Mouse (Mus musculus) natural killer cell, adult 2 months (primary cell): Measurements from ENCODE around the gene Tnxb.
A peak's percentile ranks its signal among the peaks of the same experiment; 100 is the strongest.

Experiments
- DNase-seq, 2 experiments: peaks; one replicate each; pipeline ENCODE4 v3.0.0; 2022; ENCODE audit warnings: low spot score in 2 of 2

Tnxb gene

GRCm38 (mm10) chr17:34670235-34670634, at the start of gene Tnxb:
Gene Tnxb (plus strand): TSS chr17:34670535.
- no peak for DNase-seq

- no peak for DNase-seq
These were observed 49.3 kb upstream of the Tnxb start for GRCm38 (mm10) chr17:34621006-34621405.

- DNase-seq, result no peak
These were observed 47.2 kb upstream of the Tnxb start for GRCm38 (mm10) chr17:34623161-34623560.

- no peak for DNase-seq
These were observed 45.4 kb upstream of the Tnxb start for GRCm38 (mm10) chr17:34624981-34625380.

- no peak for DNase-seq
These were observed 44.1 kb upstream of the Tnxb start for GRCm38 (mm10) chr17:34626062-34626772.

- peak in 1 of 2 experiments; percentile 35 for DNase-seq
These were observed 43.6 kb upstream of the Tnxb start for GRCm38 (mm10) chr17:34626773-34627092.

GRCm38 (mm10) chr17:34627093-34627942, 43.0 kb upstream of the Tnxb start:
- peak; percentile 67 to 73 for DNase-seq

- no peak for DNase-seq
These were observed 42.2 kb upstream of the Tnxb start, which contains the start of gene Ppt2 for GRCm38 (mm10) chr17:34627943-34628643. Gene Ppt2 (minus strand): TSS chr17:34628510.

GRCm38 (mm10) chr17:34628644-34628967, 41.7 kb upstream of the Tnxb start:
- no peak for DNase-seq

GRCm38 (mm10) chr17:34629221-34629751, 41.0 kb upstream of the Tnxb start, which contains the start of gene Prrt1:
Gene Prrt1 (plus strand): TSS chr17:34629533.
- no peak for DNase-seq

- peak; percentile 68 to 80 for DNase-seq
These were observed 40.3 kb upstream of the Tnxb start for GRCm38 (mm10) chr17:34629796-34630603.

- peak in 1 of 2 experiments; percentile 23 for DNase-seq
These were observed 39.5 kb upstream of the Tnxb start for GRCm38 (mm10) chr17:34630761-34631301.

GRCm38 (mm10) chr17:34631647-34632046, 38.7 kb upstream of the Tnxb start:
- DNase-seq, result no peak

- peak; percentile 71 to 73 for DNase-seq
These were observed 38.1 kb upstream of the Tnxb start for GRCm38 (mm10) chr17:34632261-34632691.

GRCm38 (mm10) chr17:34635671-34636070, 34.7 kb upstream of the Tnxb start:
- DNase-seq, result no peak

- no peak for DNase-seq
These were observed 32.9 kb upstream of the Tnxb start for GRCm38 (mm10) chr17:34637459-34637858.

GRCm38 (mm10) chr17:34639461-34640255, 30.7 kb upstream of the Tnxb start:
- no peak for DNase-seq

- DNase-seq, result no peak
These were observed 29.3 kb upstream of the Tnxb start for GRCm38 (mm10) chr17:34640778-34641601.

GRCm38 (mm10) chr17:34641945-34642344, 28.4 kb upstream of the Tnxb start:
- DNase-seq, result no peak
